Comparison of ENCODE assay signal across 10 mouse cellular contexts in the genomic region with DNA sequence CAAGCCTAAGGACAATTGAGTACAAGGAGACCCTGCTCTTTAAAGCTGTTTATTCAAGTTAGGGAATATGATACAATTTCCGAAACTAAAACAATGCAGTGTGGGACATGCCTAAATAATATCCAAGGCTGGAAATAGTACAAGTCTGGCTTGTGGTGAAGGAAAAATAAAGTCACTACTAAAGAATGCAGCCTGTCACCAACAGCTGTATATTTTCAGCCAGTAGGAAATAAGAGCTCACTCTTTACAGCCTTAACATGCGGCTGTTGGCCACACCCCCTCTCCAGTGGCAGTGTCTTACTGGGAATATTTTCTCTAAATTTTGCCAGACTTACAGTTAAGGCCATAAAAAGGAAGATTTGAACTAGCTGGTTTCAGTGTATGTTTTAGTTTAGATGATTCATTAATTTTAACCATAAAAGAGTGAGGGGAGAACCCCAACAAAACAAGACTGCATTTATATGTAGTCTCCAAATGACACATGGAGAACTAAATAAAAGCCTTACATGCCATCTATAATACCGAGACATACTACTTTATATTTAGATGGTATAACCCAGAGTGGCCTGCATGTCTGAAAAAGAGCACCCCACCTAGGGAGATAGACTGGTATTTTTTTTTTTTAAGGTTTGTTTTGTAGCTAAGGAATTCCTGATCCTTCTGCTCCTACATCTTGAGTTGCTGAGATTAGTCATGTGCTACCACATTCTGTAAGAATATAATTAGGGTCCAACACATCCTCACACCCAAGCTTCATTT. TPM values are rescaled to one million over a fixed set of nuclear protein-coding genes. Genes with fewer than 3 reads are reported as not detected.
A peak's percentile ranks its signal among the peaks of the same experiment; 100 is the strongest.
DNase-seq lines count a peak whose midpoint lies in the region; ATAC-seq and TF ChIP-seq lines count a peak whose summit lies in the region.
"Had no signal": no experiment of that assay in that cellular context is flagged by ENCODE, and none has a peak within 500 bp of the region (broad histone marks: within the 10 kb centered on the region; RNA-seq: fewer than 3 reads in every experiment).

No protein-coding gene starts in this region.

- no peak for TF ChIP-seq POLR2A in embryonic fibroblast, embryonic 13.5 days (IDR thresholded peaks at IDR 0.05; ENCODE audit: low read depth, low read length)
- no peak for TF ChIP-seq POLR2A in thymus, adult 2 months (IDR thresholded peaks at IDR 0.05; ENCODE audit: control insufficient read depth, extremely low read depth, insufficient read depth, low read length, poor library complexity)

- no peak overlapping the region for H3K4me2 ChIP-seq in intestine, embryonic 15.5 days (replicated peaks)
- H3K4me2 ChIP-seq in lung, embryonic 16.5 days (ENCODE audit: low read depth, low read length) = peak overlapping the region; percentile 29

- TF ChIP-seq CTCF in embryonic fibroblast, embryonic 13.5 days (IDR thresholded peaks at IDR 0.05; ENCODE audit: borderline replicate concordance, insufficient read depth, low read length) = no peak
- no peak for TF ChIP-seq CTCF in thymus, adult 2 months (IDR thresholded peaks at IDR 0.05; ENCODE audit: borderline replicate concordance, control insufficient read depth, extremely low read depth, insufficient read depth, low read length, poor library complexity)

- peak; percentile 71 for DNase-seq in Muller cell, postnatal 12 days (ENCODE audit: inconsistent ontology term)
- DNase-seq in left cerebral cortex, postnatal 4 days = no peak
- DNase-seq in thymus, postnatal 4 days = no peak
- no peak for DNase-seq in thymus, adult 2 months
- DNase-seq: forebrain, postnatal 0 days had no signal

- ATAC-seq in intestine, embryonic 15.5 days = peak; percentile 87
- ATAC-seq in lung, embryonic 16.5 days (ENCODE audit: low read depth) = peak; percentile 99
- no peak for ATAC-seq in inflammation-experienced regulatory T-cells, adult 6 months
- ATAC-seq: forebrain, postnatal 0 days had no signal

- intact Hi-C loops in left cerebral cortex, postnatal 4 days (cut with DNase I) = no loop called here

- no peaks in the 10 kb centered on the region for H3K27me3 ChIP-seq in intestine, embryonic 15.5 days (replicated peaks)
- H3K27me3 ChIP-seq in lung, embryonic 16.5 days (ENCODE audit: control insufficient read depth, insufficient read depth, low read depth, low read length) = no peaks in the 10 kb centered on the region
- H3K27me3 ChIP-seq in thymus, adult 2 months (ENCODE audit: control insufficient read depth, insufficient read depth, low read length) = no peaks in the 10 kb centered on the region

- H3K4me3 ChIP-seq in embryonic fibroblast, embryonic 13.5 days (ENCODE audit: insufficient read depth, low read length) = no peak overlapping the region
- H3K4me3 ChIP-seq in intestine, embryonic 15.5 days (replicated peaks) = no peak overlapping the region
- no peak overlapping the region for H3K4me3 ChIP-seq in lung, embryonic 16.5 days (ENCODE audit: low read length)
- no peak overlapping the region for H3K4me3 ChIP-seq in thymus, adult 2 months (ENCODE audit: control insufficient read depth, insufficient read depth, low read length)
- H3K4me3 ChIP-seq: left cerebral cortex, adult 2 months had no signal

- peak overlapping the region; percentile 99 for H3K27ac ChIP-seq in embryonic fibroblast, embryonic 13.5 days (ENCODE audit: insufficient read depth, low read length)
- peak overlapping the region; percentile 64 for H3K27ac ChIP-seq in intestine, embryonic 15.5 days
- peak overlapping the region; percentile 94 for H3K27ac ChIP-seq in lung, embryonic 16.5 days (ENCODE audit: low read length)
- H3K27ac ChIP-seq in thymus, adult 2 months (ENCODE audit: control insufficient read depth, insufficient read depth, low read length) = no peak overlapping the region
- H3K27ac ChIP-seq: left cerebral cortex, adult 2 months had no signal

- H3K9ac ChIP-seq in intestine, embryonic 15.5 days = no peak overlapping the region
- no peak overlapping the region for H3K9ac ChIP-seq in lung, embryonic 16.5 days (ENCODE audit: low read length)
- H3K9ac ChIP-seq: forebrain, postnatal 0 days had no signal

- no peaks in the 10 kb centered on the region for H3K36me3 ChIP-seq in intestine, embryonic 15.5 days
- H3K36me3 ChIP-seq in lung, embryonic 16.5 days (ENCODE audit: control insufficient read depth, insufficient read depth, low read length) = no peaks in the 10 kb centered on the region
- H3K36me3 ChIP-seq in thymus, adult 2 months (ENCODE audit: control insufficient read depth, insufficient read depth, low read length) = no peaks in the 10 kb centered on the region

- H3K4me1 ChIP-seq in embryonic fibroblast, embryonic 13.5 days (ENCODE audit: control insufficient read depth, insufficient read depth, low read length) = peaks cover 9% of the 10 kb centered on the region
- H3K4me1 ChIP-seq in intestine, embryonic 15.5 days (replicated peaks) = no peaks in the 10 kb centered on the region
- H3K4me1 ChIP-seq in lung, embryonic 16.5 days (replicated peaks; ENCODE audit: control insufficient read depth, insufficient read depth, low read length) = peaks cover 11% of the 10 kb centered on the region
- no peaks in the 10 kb centered on the region for H3K4me1 ChIP-seq in thymus, adult 2 months (replicated peaks; ENCODE audit: control insufficient read depth, insufficient read depth, low read length)

- H3K9me3 ChIP-seq in intestine, embryonic 15.5 days = no peaks in the 10 kb centered on the region
- no peaks in the 10 kb centered on the region for H3K9me3 ChIP-seq in lung, embryonic 16.5 days (ENCODE audit: control insufficient read depth, low read length)

- WGBS in intestine, embryonic 15.5 days = 34% methylated on average over 3 of the region's 3 CpGs
- WGBS in lung, embryonic 16.5 days = 30% methylated on average over 3 of the region's 3 CpGs
- WGBS in thymus, adult 2 months = 90% methylated on average over 3 of the region's 3 CpGs

RNA-seq across cellular contexts. Expression of gene Rnf11, which starts 23.9 kb away (rescaled TPM):
- polyA plus RNA-seq in embryonic fibroblast, embryonic 13.5 days (2011; ENCODE audit: insufficient read length, low read depth, missing spikeins) = 134 and 135 TPM in 2 replicates
- 30.5 and 32.0 TPM in 2 replicates for polyA plus RNA-seq in intestine, embryonic 15.5 days (2015; fragmentation: Nextera tagmentation; extraction: Ambion mirVana)
- polyA plus RNA-seq in lung, embryonic 16.5 days (2015; fragmentation: Nextera tagmentation; extraction: Ambion mirVana) = 35.9 and 36.2 TPM in 2 replicates
- total RNA-seq in left cerebral cortex, postnatal 4 days (2021) = 100 to 1,000 TPM; 136 to 141 TPM
- 1 to 10 TPM; 6.3 to 8.1 (median 6.9) TPM for polyA plus RNA-seq in inflammation-experienced regulatory T-cells, adult 6 months (2017; shearing (Covaris generic))
- 16.1 and 23.8 TPM in 2 replicates for polyA plus RNA-seq in thymus, adult 2 months (2012; rRNA removed)

RNA-seq across cellular contexts. Expression of gene Ttc39a, which starts 54.2 kb away (rescaled TPM):
- 0.83 and 2.7 TPM in 2 replicates for polyA plus RNA-seq in embryonic fibroblast, embryonic 13.5 days (2011; ENCODE audit: insufficient read length, low read depth, missing spikeins)
- 17.0 and 21.5 TPM in 2 replicates for polyA plus RNA-seq in intestine, embryonic 15.5 days (2015; fragmentation: Nextera tagmentation; extraction: Ambion mirVana)
- 7.3 and 7.8 TPM in 2 replicates for polyA plus RNA-seq in lung, embryonic 16.5 days (2015; fragmentation: Nextera tagmentation; extraction: Ambion mirVana)
- 1 to 10 TPM; 1.4 to 1.6 TPM for total RNA-seq in left cerebral cortex, postnatal 4 days (2021)
- under 1 TPM in 2 of 3 experiments, not detected in 1; 0.17 to 0.41 TPM for polyA plus RNA-seq in inflammation-experienced regulatory T-cells, adult 6 months (2017; shearing (Covaris generic))
- polyA plus RNA-seq in thymus, adult 2 months (2012; rRNA removed) = 15.0 and 17.2 TPM in 2 replicates
